In the genomic region with DNA sequence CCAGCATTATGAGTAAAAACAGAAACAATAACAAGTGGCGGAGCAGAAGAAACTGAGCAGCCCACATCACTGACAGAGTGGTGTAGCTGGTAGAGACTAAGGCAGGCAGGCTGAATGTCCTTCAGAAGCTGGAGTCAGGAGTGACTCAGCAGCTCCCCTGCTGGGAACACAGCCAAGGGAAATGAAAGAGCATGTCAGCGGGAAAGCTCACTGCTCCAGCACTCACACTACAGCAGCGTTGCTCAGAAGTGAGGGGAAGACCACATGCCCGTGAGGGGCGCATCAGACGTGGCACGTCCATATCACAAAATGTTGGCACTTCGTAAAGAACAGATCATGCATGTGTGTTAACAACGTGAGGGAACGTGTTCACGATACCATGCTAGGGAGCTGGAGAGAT, we compare ENCODE assay signal across 8 mouse cellular contexts. TPM values are rescaled to one million over a fixed set of nuclear protein-coding genes. Genes with fewer than 3 reads are reported as not detected.
A peak's percentile ranks its signal among the peaks of the same experiment; 100 is the strongest.
DNase-seq lines count a peak whose midpoint lies in the region; ATAC-seq and TF ChIP-seq lines count a peak whose summit lies in the region.

No protein-coding gene starts in this region.

- H3K4me1 ChIP-seq in heart, embryonic 15.5 days (replicated peaks): peaks cover 29% of the 10 kb centered on the region
- peaks cover 15 to 16% of the 10 kb centered on the region in 2 experiments for H3K4me1 ChIP-seq in liver, embryonic 14.5 days (replicated peaks; ENCODE audit: control insufficient read depth in 2 of 2, insufficient read depth in 2 of 2, low read length in 1 of 2)
- peaks cover 17% of the 10 kb centered on the region for H3K4me1 ChIP-seq in neural tube, embryonic 12.5 days

- H3K9ac ChIP-seq in heart, embryonic 15.5 days: no peak overlapping the region
- no peak overlapping the region for H3K9ac ChIP-seq in liver, embryonic 14.5 days (replicated peaks)
- H3K9ac ChIP-seq in neural tube, embryonic 12.5 days: no peak overlapping the region

- DNase-seq in 3134 (ENCODE audit: extremely low read depth, insufficient read length, low spot score): peak; percentile 63
- peak; percentile 97 for DNase-seq in brain, adult 2 months (ENCODE audit: low read depth, low spot score)
- peak; percentile 95 to 96 for DNase-seq in kidney, postnatal 36 days
- peak; percentile 41 to 48 (median 41) for DNase-seq in liver, embryonic 14.5 days (ENCODE audit: low read depth in 3 of 3, low spot score in 3 of 3)
- DNase-seq in telencephalon, adult 2 months (ENCODE audit: low read depth, low spot score): peak; percentile 85

- TF ChIP-seq CTCF in liver, embryonic 14.5 days (IDR thresholded peaks at IDR 0.05; ENCODE audit: low read depth): peak; percentile 85

- 10% methylated on average over 11 of the region's 11 CpGs for WGBS in heart, embryonic 15.5 days
- 25% methylated on average over 11 of the region's 11 CpGs for whole genome bisulfite sequencing in liver, embryonic 14.5 days (ENCODE audit: insufficient replicate concordance)
- 45% methylated on average over 11 of the region's 11 CpGs for WGBS in neural tube, embryonic 12.5 days

- H3K36me3 ChIP-seq in heart, embryonic 15.5 days: no peaks in the 10 kb centered on the region
- no peaks in the 10 kb centered on the region for H3K36me3 ChIP-seq in liver, embryonic 14.5 days (replicated peaks; ENCODE audit: control insufficient read depth, insufficient read depth, low read depth)
- H3K36me3 ChIP-seq in neural tube, embryonic 12.5 days: no peaks in the 10 kb centered on the region

- H3K4me3 ChIP-seq in heart, embryonic 15.5 days: no peak overlapping the region
- H3K4me3 ChIP-seq in liver, embryonic 14.5 days (ENCODE audit: insufficient read depth in 1 of 2, low read depth in 2 of 2, low read length in 2 of 2): no peak overlapping the region
- H3K4me3 ChIP-seq in neural tube, embryonic 12.5 days: no peak overlapping the region

- H3K9me3 ChIP-seq in heart, embryonic 15.5 days (replicated peaks): no peaks in the 10 kb centered on the region
- no peaks in the 10 kb centered on the region for H3K9me3 ChIP-seq in liver, embryonic 14.5 days (ENCODE audit: control insufficient read depth, low read length)
- no peaks in the 10 kb centered on the region for H3K9me3 ChIP-seq in neural tube, embryonic 12.5 days

- TF ChIP-seq EP300 in liver, embryonic 14.5 days (IDR thresholded peaks at IDR 0.05; ENCODE audit: low read depth): no peak

- H3K27ac ChIP-seq in heart, embryonic 15.5 days: peak overlapping the region; percentile 54
- H3K27ac ChIP-seq in liver, embryonic 14.5 days: no peak overlapping the region
- H3K27ac ChIP-seq in neural tube, embryonic 12.5 days: no peak overlapping the region

- H3K4me2 ChIP-seq in heart, embryonic 15.5 days: peak overlapping the region; percentile 41
- no peak overlapping the region for H3K4me2 ChIP-seq in liver, embryonic 14.5 days (ENCODE audit: low read depth)
- H3K4me2 ChIP-seq in neural tube, embryonic 12.5 days (replicated peaks): no peak overlapping the region

- ATAC-seq in erythroid progenitor cell, adult 5-6 weeks (replicated peaks; ENCODE audit: low FRiP score, poor library complexity, severe bottlenecking): peak; percentile 86
- peak; percentile 82 for ATAC-seq in heart, embryonic 15.5 days (replicated peaks; ENCODE audit: insufficient number of reproducible peaks, insufficient read depth, low FRiP score, low read depth)
- ATAC-seq in liver, embryonic 14.5 days (ENCODE audit: insufficient read depth): peak; percentile 12; the same call in 1 of the 2 replicates
- peak; percentile 46; the same call in 1 of the 2 replicates for ATAC-seq in neural tube, embryonic 12.5 days (ENCODE audit: low FRiP score, low read depth)

- peaks cover 27% of the 10 kb centered on the region for H3K27me3 ChIP-seq in heart, embryonic 15.5 days
- peaks cover 9% of the 10 kb centered on the region for H3K27me3 ChIP-seq in liver, embryonic 14.5 days (ENCODE audit: control insufficient read depth, insufficient read depth, low read length)
- H3K27me3 ChIP-seq in neural tube, embryonic 12.5 days (replicated peaks): peaks cover 20% of the 10 kb centered on the region

RNA-seq across cellular contexts. Expression of gene Abcc4, which starts 3.7 kb away (rescaled TPM):
- total RNA-seq in erythroid progenitor cell, adult 5-6 weeks (2015; ENCODE audit: low replicate concordance): 16.3 and 17.7 TPM in 2 replicates
- total RNA-seq in erythroid progenitor cell, adult 5-6 weeks (2017; ENCODE audit: low replicate concordance): 14.5 and 17.5 TPM in 2 replicates
- 1.6 and 2.2 TPM in 2 replicates for polyA plus RNA-seq in heart, embryonic 15.5 days (2015; fragmentation: Nextera tagmentation; extraction: Ambion mirVana)
- polyA plus RNA-seq in liver, embryonic 14.5 days (2012; rRNA removed): 1.0 and 1.4 TPM in 2 replicates
- 1.9 and 2.3 TPM in 2 replicates for polyA plus RNA-seq in liver, embryonic 14.5 days (2014; fragmentation: Nextera tagmentation; extraction: Ambion mirVana)
- polyA plus RNA-seq in neural tube, embryonic 12.5 days (2016; fragmentation: Nextera tagmentation; extraction: Ambion mirVana): 2.3 and 2.9 TPM in 2 replicates

Comparison
In these comparisons a context has a peak if more than half of its experiments do, and no peak if none do; other contexts are left out.
1. DNase-seq: peak in every context shown above with its lines; median percentile 97 in brain, adult 2 months; 96 in kidney, postnatal 36 days; 85 in telencephalon, adult 2 months; 63 in 3134; 41 in liver, embryonic 14.5 days.
2. ATAC-seq: peak in every context shown above with its lines; median percentile 86 in erythroid progenitor cell, adult 5-6 weeks; 82 in heart, embryonic 15.5 days; 46 in neural tube, embryonic 12.5 days; 12 in liver, embryonic 14.5 days.